Mouse (Mus musculus): Measurements from ENCODE around the gene Cmpk1.

GRCm38 (mm10) chr4:114986211-114986590, 840 bp downstream of the Cmpk1 start:
- TF ChIP-seq CTCF (IDR thresholded peaks at IDR 0.05; ENCODE audit: low read depth) (no peak), EP300 (optimal IDR thresholded peaks at IDR 0.05) (no peak)

Measured in stomach, postnatal 0 days (tissue).